Mouse (Mus musculus) forebrain, embryonic 13.5 days (tissue): ENCODE measurements around the gene Tmem177. TPM values are rescaled to one million over a fixed set of nuclear protein-coding genes. Genes with fewer than 3 reads are reported as not detected.
A peak's percentile ranks its signal among the peaks of the same experiment; 100 is the strongest.

Experiments used
- ATAC-seq: fragments of 200-750 bp; cut with Nextera tagmentation; 2 replicates; pipeline ENCODE4 v1.8.0; 2017
- H3K27ac ChIP-seq: fragments of 300-500 bp; sonication (generic); 2 replicates; pipeline ENCODE4 v1.5.1; 2015; ENCODE audit warnings: inconsistent platforms, mild to moderate bottlenecking, moderate library complexity
- H3K27me3 ChIP-seq: fragments of 300-500 bp; sonication (generic); 2 replicates; pipeline ENCODE4 v1.6.1; 2015; ENCODE audit warnings: mild to moderate bottlenecking, inconsistent platforms
- H3K36me3 ChIP-seq: fragments of 300-500 bp; sonication (generic); 2 replicates; pipeline ENCODE4 v1.6.1; 2015; ENCODE audit warnings: mild to moderate bottlenecking, inconsistent platforms; ENCODE audit not compliant: poor library complexity, severe bottlenecking
- H3K4me1 ChIP-seq: fragments of 300-500 bp; sonication (generic); 2 replicates; pipeline ENCODE4 v1.6.1; 2015; ENCODE audit warnings: inconsistent platforms
- H3K4me2 ChIP-seq: fragments of 300-500 bp; sonication (generic); 2 replicates; pipeline ENCODE4 v1.6.1; 2015; ENCODE audit warnings: inconsistent platforms, mild to moderate bottlenecking, moderate library complexity
- H3K4me3 ChIP-seq: fragments of 300-500 bp; sonication (generic); 2 replicates; pipeline ENCODE4 v1.5.1; 2015; ENCODE audit warnings: mild to moderate bottlenecking, inconsistent platforms
- H3K9ac ChIP-seq: fragments of 300-500 bp; sonication (generic); 2 replicates; pipeline ENCODE4 v1.6.1; 2015; ENCODE audit warnings: mild to moderate bottlenecking, inconsistent platforms
- H3K9me3 ChIP-seq: fragments of 300-500 bp; sonication (generic); replicated peaks from 2 replicates; pipeline ENCODE4 v1.6.1; 2016; ENCODE audit warnings: inconsistent platforms
- WGBS: fragments of 180-500 bp; shearing (Covaris S2); methylation state at CpG from one replicate; pipeline ENCODE4 v1.1.7; 2015; 5-methylcytosine and 5-hydroxymethylcytosine counted together
- polyA plus RNA-seq: library from polyadenylated mRNA; unstranded; fragments of >200 nt; fragmentation: Nextera tagmentation; extraction: Ambion mirVana; gene quantifications from 2 replicates; pipeline ENCODE4 v1.2.1, GENCODE M21; 2015

Tmem177 gene
- polyA plus RNA-seq, 1 experiment from 2014 or later, result 13.1 TPM

GRCm38 (mm10) chr1:119907206-119907748 is 5.7 kb downstream of the Tmem177 start:
- peak overlapping the region; percentile 45; the same call in 1 of the 2 replicates for H3K27ac ChIP-seq
- WGBS, result 61% methylated on average over 2 of the region's 2 CpGs

GRCm38 (mm10) chr1:119903231-119903620 is 9.8 kb downstream of the Tmem177 start:
- H3K9ac ChIP-seq, result no peak overlapping the region
- no peak overlapping the region for H3K4me3 ChIP-seq
- peaks cover 48% of the 10 kb centered on the region for H3K4me1 ChIP-seq
- ATAC-seq, result no peak
- no peaks in the 10 kb centered on the region for H3K9me3 ChIP-seq
- H3K36me3 ChIP-seq, result no peaks in the 10 kb centered on the region
- no peak overlapping the region for H3K4me2 ChIP-seq
- H3K27ac ChIP-seq, result peak overlapping the region; percentile 84
- H3K27me3 ChIP-seq, result no peaks in the 10 kb centered on the region
- WGBS, result 77% methylated on average over 6 of the region's 6 CpGs

More at GRCm38 (mm10) chr1:119907206-119907748, 5.7 kb downstream of the Tmem177 start:
- H3K36me3 ChIP-seq, result peaks cover 26% of the 10 kb centered on the region
- no peaks in the 10 kb centered on the region for H3K9me3 ChIP-seq
- no peak overlapping the region for H3K4me2 ChIP-seq
- H3K4me1 ChIP-seq, result peaks cover 23% of the 10 kb centered on the region
- H3K9ac ChIP-seq, result no peak overlapping the region
- H3K4me3 ChIP-seq, result no peak overlapping the region
- no peaks in the 10 kb centered on the region for H3K27me3 ChIP-seq
- no peak for ATAC-seq

- H3K27ac ChIP-seq, result peak overlapping the region; percentile 84
- no peak overlapping the region for H3K4me2 ChIP-seq
- H3K9ac ChIP-seq, result no peak overlapping the region
- 45% methylated on average over 8 of the region's 8 CpGs for WGBS
- H3K4me3 ChIP-seq, result no peak overlapping the region
- peaks cover 48% of the 10 kb centered on the region for H3K4me1 ChIP-seq
- ATAC-seq, result peak; percentile 81
- no peaks in the 10 kb centered on the region for H3K36me3 ChIP-seq
- no peaks in the 10 kb centered on the region for H3K9me3 ChIP-seq
- H3K27me3 ChIP-seq, result no peaks in the 10 kb centered on the region
Measured at GRCm38 (mm10) chr1:119902551-119903230, 10.3 kb downstream of the Tmem177 start.

- H3K27ac ChIP-seq, result peak overlapping the region; percentile 84
- no peaks in the 10 kb centered on the region for H3K9me3 ChIP-seq
- H3K27me3 ChIP-seq, result no peaks in the 10 kb centered on the region
- peaks cover 59% of the 10 kb centered on the region for H3K4me1 ChIP-seq
- peak; percentile 92 for ATAC-seq
- 68% methylated on average over 11 of the region's 11 CpGs for WGBS
- no peak overlapping the region for H3K9ac ChIP-seq
- no peak overlapping the region for H3K4me2 ChIP-seq
- H3K36me3 ChIP-seq, result no peaks in the 10 kb centered on the region
- H3K4me3 ChIP-seq, result no peak overlapping the region
Measured at GRCm38 (mm10) chr1:119899195-119900123, 13.5 kb downstream of the Tmem177 start.

GRCm38 (mm10) chr1:119894936-119895335 is 18.1 kb downstream of the Tmem177 start:
- Histone ChIP-seq H3K4me2 (no peak overlapping the region), H3K9me3 (no peaks in the 10 kb centered on the region), H3K36me3 (no peaks in the 10 kb centered on the region), H3K27ac (no peak overlapping the region), H3K4me1 (peaks cover 23% of the 10 kb centered on the region), H3K4me3 (no peak overlapping the region), H3K27me3 (no peaks in the 10 kb centered on the region), H3K9ac (no peak overlapping the region)
- 41% methylated on average over 6 of the region's 6 CpGs for WGBS
- ATAC-seq, result peak; percentile 16; the same call in 1 of the 2 replicates

GRCm38 (mm10) chr1:119893600-119893999 is 19.4 kb downstream of the Tmem177 start:
- H3K9me3 ChIP-seq, result no peaks in the 10 kb centered on the region
- no peak overlapping the region for H3K9ac ChIP-seq
- no peaks in the 10 kb centered on the region for H3K36me3 ChIP-seq
- 80% methylated on average over 3 of the region's 3 CpGs for WGBS
- no peak overlapping the region for H3K4me3 ChIP-seq
- peaks cover 12% of the 10 kb centered on the region; the same call in 1 of the 2 replicates for H3K4me1 ChIP-seq
- H3K4me2 ChIP-seq, result no peak overlapping the region
- ATAC-seq, result no peak
- no peaks in the 10 kb centered on the region for H3K27me3 ChIP-seq
- H3K27ac ChIP-seq, result no peak overlapping the region

GRCm38 (mm10) chr1:119892933-119893332 is 20.1 kb downstream of the Tmem177 start:
- Histone ChIP-seq H3K36me3 (no peaks in the 10 kb centered on the region), H3K27ac (no peak overlapping the region)

GRCm38 (mm10) chr1:119891865-119892264 is 21.1 kb downstream of the Tmem177 start:
- no peaks in the 10 kb centered on the region for H3K36me3 ChIP-seq
- H3K4me1 ChIP-seq, result peaks cover 12% of the 10 kb centered on the region; the same call in 1 of the 2 replicates
- H3K27ac ChIP-seq, result no peak overlapping the region
- no peaks in the 10 kb centered on the region for H3K27me3 ChIP-seq
- H3K9me3 ChIP-seq, result no peaks in the 10 kb centered on the region
- WGBS, result 76% methylated on average over 4 of the region's 4 CpGs
- H3K9ac ChIP-seq, result no peak overlapping the region
- H3K4me3 ChIP-seq, result no peak overlapping the region
- ATAC-seq, result no peak
- no peak overlapping the region for H3K4me2 ChIP-seq

More at GRCm38 (mm10) chr1:119892933-119893332, 20.1 kb downstream of the Tmem177 start:
- H3K9me3 ChIP-seq, result no peaks in the 10 kb centered on the region
- peaks cover 12% of the 10 kb centered on the region; the same call in 1 of the 2 replicates for H3K4me1 ChIP-seq
- no peak overlapping the region for H3K4me3 ChIP-seq
- no peaks in the 10 kb centered on the region for H3K27me3 ChIP-seq
- no peak overlapping the region for H3K9ac ChIP-seq
- no peak overlapping the region for H3K4me2 ChIP-seq
- ATAC-seq, result no peak
- 79% methylated on average over 6 of the region's 6 CpGs for WGBS

GRCm38 (mm10) chr1:119891149-119891548 is 21.9 kb downstream of the Tmem177 start:
- H3K36me3 ChIP-seq, result no peaks in the 10 kb centered on the region
- H3K9ac ChIP-seq, result no peak overlapping the region
- ATAC-seq, result no peak
- H3K4me3 ChIP-seq, result no peak overlapping the region
- H3K4me2 ChIP-seq, result no peak overlapping the region
- peaks cover 12% of the 10 kb centered on the region; the same call in 1 of the 2 replicates for H3K4me1 ChIP-seq
- no peaks in the 10 kb centered on the region for H3K27me3 ChIP-seq
- WGBS, result 91% methylated on average over 9 of the region's 9 CpGs
- H3K9me3 ChIP-seq, result no peaks in the 10 kb centered on the region
- H3K27ac ChIP-seq, result no peak overlapping the region

- Histone ChIP-seq H3K4me3 (no peak overlapping the region), H3K4me1 (0 out of 2 replicates have a peak, but pooled peaks cover 5% of the 10 kb centered on the region), H3K36me3 (no peaks in the 10 kb centered on the region), H3K9ac (no peak overlapping the region), H3K27ac (no peak overlapping the region), H3K9me3 (no peaks in the 10 kb centered on the region), H3K4me2 (no peak overlapping the region), H3K27me3 (no peaks in the 10 kb centered on the region)
- no peak for ATAC-seq
- WGBS, result 90% methylated on average over 16 of the region's 16 CpGs
Measured at GRCm38 (mm10) chr1:119889347-119889746, 23.7 kb downstream of the Tmem177 start.

GRCm38 (mm10) chr1:119886320-119886719 is 26.7 kb downstream of the Tmem177 start:
- Histone ChIP-seq H3K27me3 (no peaks in the 10 kb centered on the region), H3K27ac (no peak overlapping the region), H3K36me3 (no peaks in the 10 kb centered on the region), H3K4me2 (no peak overlapping the region), H3K4me1 (0 out of 2 replicates have a peak, but pooled peaks cover 5% of the 10 kb centered on the region), H3K9ac (no peak overlapping the region), H3K9me3 (no peaks in the 10 kb centered on the region), H3K4me3 (no peak overlapping the region)
- no peak for ATAC-seq
- 60% methylated on average over 7 of the region's 7 CpGs for WGBS

GRCm38 (mm10) chr1:119884272-119884671 is 28.7 kb downstream of the Tmem177 start:
- 0 out of 2 replicates have a peak, but pooled peaks cover 5% of the 10 kb centered on the region for H3K4me1 ChIP-seq
- H3K4me2 ChIP-seq, result no peak overlapping the region
- no peaks in the 10 kb centered on the region for H3K36me3 ChIP-seq
- peak overlapping the region; percentile 49 for H3K27ac ChIP-seq
- H3K4me3 ChIP-seq, result no peak overlapping the region
- no peaks in the 10 kb centered on the region for H3K9me3 ChIP-seq
- 80% methylated on average over 3 of the region's 3 CpGs for WGBS
- H3K27me3 ChIP-seq, result no peaks in the 10 kb centered on the region
- no peak overlapping the region for H3K9ac ChIP-seq
- ATAC-seq, result peak; percentile 80; the same call in 1 of the 2 replicates
